Mouse (Mus musculus): Measurements from ENCODE around the gene Mipol1. TPM values are rescaled to one million over a fixed set of nuclear protein-coding genes. Genes with fewer than 3 reads are reported as not detected.
A peak's percentile ranks its signal among the peaks of the same experiment; 100 is the strongest.

Mipol1 gene
- polyA plus RNA-seq, 1 experiment from 2014 or later = 8.7 TPM

GRCm38 (mm10) chr12:57509726-57510125, 279.5 kb downstream of the Mipol1 start:
- Histone ChIP-seq H3K9ac (ENCODE audit: low read depth, low read length) (no peak overlapping the region), H3K4me2 (no peak overlapping the region), H3K36me3 (ENCODE audit: control insufficient read depth, insufficient read depth, low read length) (no peaks in the 10 kb centered on the region), H3K4me1 (ENCODE audit: control insufficient read depth, insufficient read depth, low read length) (no peaks in the 10 kb centered on the region), H3K27ac (ENCODE audit: low read depth, low read length) (no peak overlapping the region), H3K4me3 (ENCODE audit: low read depth, low read length) (no peak overlapping the region), H3K27me3 (ENCODE audit: control insufficient read depth, insufficient read depth, low read length) (no peaks in the 10 kb centered on the region), H3K9me3 (replicated peaks; ENCODE audit: control insufficient read depth, low read length) (no peaks in the 10 kb centered on the region)
- 77% methylated on average over 4 of the region's 4 CpGs for WGBS (ENCODE audit: insufficient replicate concordance)
- ATAC-seq (replicated peaks; ENCODE audit: insufficient number of reproducible peaks, low FRiP score, low TSS enrichment) = no peak

- no peak overlapping the region for H3K4me3 ChIP-seq (ENCODE audit: low read depth, low read length)
- ATAC-seq (replicated peaks; ENCODE audit: insufficient number of reproducible peaks, low FRiP score, low TSS enrichment) = no peak
- no peak overlapping the region for H3K27ac ChIP-seq (ENCODE audit: low read depth, low read length)
- H3K4me2 ChIP-seq = no peak overlapping the region
- no peaks in the 10 kb centered on the region for H3K4me1 ChIP-seq (ENCODE audit: control insufficient read depth, insufficient read depth, low read length)
- H3K27me3 ChIP-seq (ENCODE audit: control insufficient read depth, insufficient read depth, low read length) = no peaks in the 10 kb centered on the region
- no peaks in the 10 kb centered on the region for H3K9me3 ChIP-seq (replicated peaks; ENCODE audit: control insufficient read depth, low read length)
- WGBS (ENCODE audit: insufficient replicate concordance) = 81% methylated on average over 4 of the region's 4 CpGs
- H3K36me3 ChIP-seq (ENCODE audit: control insufficient read depth, insufficient read depth, low read length) = no peaks in the 10 kb centered on the region
- no peak overlapping the region for H3K9ac ChIP-seq (ENCODE audit: low read depth, low read length)
These were observed 280.9 kb downstream of the Mipol1 start for GRCm38 (mm10) chr12:57511127-57511526.

DNA sequence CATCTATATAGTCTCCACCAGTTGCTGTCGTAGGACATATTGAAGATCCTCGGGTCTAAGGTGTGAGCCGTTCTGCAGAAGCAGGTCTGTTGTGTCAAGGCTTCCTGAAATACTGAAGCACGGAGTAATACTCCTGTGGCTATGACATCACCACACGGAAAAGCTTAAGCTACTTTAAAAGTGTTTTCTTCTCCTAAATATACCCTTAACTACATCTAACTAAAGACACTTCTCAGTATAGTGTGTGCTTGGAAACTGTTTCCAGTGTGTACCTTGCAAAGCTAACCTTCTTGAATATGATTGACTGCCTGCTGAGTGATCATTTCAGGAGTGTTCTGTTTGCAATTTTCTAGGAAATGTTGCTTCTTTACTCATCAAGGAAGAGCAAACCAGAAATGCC, 281.3 kb downstream of the Mipol1 start:
- no peaks in the 10 kb centered on the region for H3K36me3 ChIP-seq (ENCODE audit: control insufficient read depth, insufficient read depth, low read length)
- WGBS (ENCODE audit: insufficient replicate concordance) = 88% methylated on average over 5 of the region's 5 CpGs
- no peaks in the 10 kb centered on the region for H3K4me1 ChIP-seq (ENCODE audit: control insufficient read depth, insufficient read depth, low read length)
- no peaks in the 10 kb centered on the region for H3K9me3 ChIP-seq (replicated peaks; ENCODE audit: control insufficient read depth, low read length)
- H3K27me3 ChIP-seq (ENCODE audit: control insufficient read depth, insufficient read depth, low read length) = no peaks in the 10 kb centered on the region
- H3K27ac ChIP-seq (ENCODE audit: low read depth, low read length) = no peak overlapping the region
- H3K9ac ChIP-seq (ENCODE audit: low read depth, low read length) = no peak overlapping the region
- ATAC-seq (replicated peaks; ENCODE audit: insufficient number of reproducible peaks, low FRiP score, low TSS enrichment) = no peak
- no peak overlapping the region for H3K4me2 ChIP-seq
- H3K4me3 ChIP-seq (ENCODE audit: low read depth, low read length) = no peak overlapping the region

DNA sequence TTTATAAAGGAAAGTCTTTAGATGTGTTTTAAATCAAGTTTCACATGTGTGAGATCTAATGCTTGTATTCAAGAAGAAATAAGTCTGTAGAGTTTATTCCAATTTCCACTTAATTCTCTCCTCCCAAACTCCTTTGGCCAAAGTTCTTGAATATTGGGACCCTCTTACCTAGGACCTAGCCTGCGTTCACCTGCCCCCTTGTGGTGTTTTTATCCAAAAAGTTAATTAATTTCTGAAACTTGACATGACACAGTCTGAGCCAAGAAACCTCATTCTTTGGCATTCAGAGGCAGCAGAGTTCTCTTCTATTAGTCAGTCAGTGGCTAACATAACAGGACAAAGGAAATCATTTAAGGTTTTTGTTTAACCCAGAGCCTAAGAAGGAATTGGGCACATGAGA, 284.3 kb downstream of the Mipol1 start:
- Histone ChIP-seq H3K4me1 (ENCODE audit: control insufficient read depth, insufficient read depth, low read length) (no peaks in the 10 kb centered on the region), H3K9ac (ENCODE audit: low read depth, low read length) (no peak overlapping the region), H3K27me3 (ENCODE audit: control insufficient read depth, insufficient read depth, low read length) (no peaks in the 10 kb centered on the region), H3K27ac (ENCODE audit: low read depth, low read length) (no peak overlapping the region), H3K4me3 (ENCODE audit: low read depth, low read length) (no peak overlapping the region), H3K36me3 (ENCODE audit: control insufficient read depth, insufficient read depth, low read length) (no peaks in the 10 kb centered on the region), H3K4me2 (no peak overlapping the region), H3K9me3 (replicated peaks; ENCODE audit: control insufficient read depth, low read length) (no peaks in the 10 kb centered on the region)
- 54% methylated on average over 1 of the region's 1 CpGs for WGBS (ENCODE audit: insufficient replicate concordance)
- ATAC-seq (replicated peaks; ENCODE audit: insufficient number of reproducible peaks, low FRiP score, low TSS enrichment) = no peak

- H3K4me1 ChIP-seq (ENCODE audit: control insufficient read depth, insufficient read depth, low read length) = no peaks in the 10 kb centered on the region
- no peak for ATAC-seq (replicated peaks; ENCODE audit: insufficient number of reproducible peaks, low FRiP score, low TSS enrichment)
- H3K27ac ChIP-seq (ENCODE audit: low read depth, low read length) = no peak overlapping the region
- no peaks in the 10 kb centered on the region for H3K36me3 ChIP-seq (ENCODE audit: control insufficient read depth, insufficient read depth, low read length)
- no peak overlapping the region for H3K4me3 ChIP-seq (ENCODE audit: low read depth, low read length)
- 59% methylated on average over 12 of the region's 12 CpGs for WGBS (ENCODE audit: insufficient replicate concordance)
- H3K9me3 ChIP-seq (replicated peaks; ENCODE audit: control insufficient read depth, low read length) = no peaks in the 10 kb centered on the region
- no peak overlapping the region for H3K9ac ChIP-seq (ENCODE audit: low read depth, low read length)
- no peaks in the 10 kb centered on the region for H3K27me3 ChIP-seq (ENCODE audit: control insufficient read depth, insufficient read depth, low read length)
- no peak overlapping the region for H3K4me2 ChIP-seq
These were observed 285.6 kb downstream of the Mipol1 start for GRCm38 (mm10) chr12:57515702-57516377.

DNA sequence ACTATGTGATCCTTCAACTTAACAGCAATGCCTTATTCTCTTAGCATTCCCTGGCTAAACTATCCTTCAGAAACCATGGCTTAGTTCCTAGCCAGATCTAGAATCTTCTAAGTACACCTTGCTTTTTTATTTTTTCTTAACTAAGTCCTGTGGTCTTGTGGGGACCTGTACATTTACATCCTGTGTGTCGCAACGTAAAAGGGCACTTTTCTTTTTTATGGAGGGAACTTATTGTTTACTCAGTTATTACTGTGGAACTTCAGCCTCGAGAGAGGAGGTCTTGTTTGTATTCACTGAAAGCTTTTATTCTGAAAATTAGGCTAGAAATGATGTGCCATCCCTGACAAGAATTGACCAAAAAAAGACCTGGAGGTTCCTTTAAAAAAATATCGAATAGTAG, 298.1 kb downstream of the Mipol1 start:
- Histone ChIP-seq H3K27me3 (ENCODE audit: control insufficient read depth, insufficient read depth, low read length) (peaks cover 32% of the 10 kb centered on the region), H3K9ac (ENCODE audit: low read depth, low read length) (no peak overlapping the region), H3K4me1 (ENCODE audit: control insufficient read depth, insufficient read depth, low read length) (no peaks in the 10 kb centered on the region), H3K36me3 (ENCODE audit: control insufficient read depth, insufficient read depth, low read length) (no peaks in the 10 kb centered on the region), H3K27ac (ENCODE audit: low read depth, low read length) (no peak overlapping the region), H3K9me3 (replicated peaks; ENCODE audit: control insufficient read depth, low read length) (no peaks in the 10 kb centered on the region), H3K4me2 (no peak overlapping the region), H3K4me3 (ENCODE audit: low read depth, low read length) (no peak overlapping the region)
- WGBS (ENCODE audit: insufficient replicate concordance) = 72% methylated on average over 4 of the region's 4 CpGs
- no peak for ATAC-seq (replicated peaks; ENCODE audit: insufficient number of reproducible peaks, low FRiP score, low TSS enrichment)

GRCm38 (mm10) chr12:57530474-57530873, 300.2 kb downstream of the Mipol1 start:
- no peaks in the 10 kb centered on the region for H3K9me3 ChIP-seq (replicated peaks; ENCODE audit: control insufficient read depth, low read length)
- no peak overlapping the region for H3K4me3 ChIP-seq (ENCODE audit: low read depth, low read length)
- H3K4me2 ChIP-seq = no peak overlapping the region
- H3K9ac ChIP-seq (ENCODE audit: low read depth, low read length) = no peak overlapping the region
- H3K27me3 ChIP-seq (ENCODE audit: control insufficient read depth, insufficient read depth, low read length) = peaks cover 52% of the 10 kb centered on the region
- H3K36me3 ChIP-seq (ENCODE audit: control insufficient read depth, insufficient read depth, low read length) = no peaks in the 10 kb centered on the region
- ATAC-seq (replicated peaks; ENCODE audit: insufficient number of reproducible peaks, low FRiP score, low TSS enrichment) = no peak
- 20% methylated on average over 9 of the region's 9 CpGs for WGBS (ENCODE audit: insufficient replicate concordance)
- H3K27ac ChIP-seq (ENCODE audit: low read depth, low read length) = no peak overlapping the region
- H3K4me1 ChIP-seq (ENCODE audit: control insufficient read depth, insufficient read depth, low read length) = peaks cover 3% of the 10 kb centered on the region; the same call in 1 of the 2 replicates

- H3K27me3 ChIP-seq (ENCODE audit: control insufficient read depth, insufficient read depth, low read length) = peaks cover 81% of the 10 kb centered on the region
- H3K27ac ChIP-seq (ENCODE audit: low read depth, low read length) = no peak overlapping the region
- H3K36me3 ChIP-seq (ENCODE audit: control insufficient read depth, insufficient read depth, low read length) = no peaks in the 10 kb centered on the region
- 3% methylated on average over 4 of the region's 6 CpGs for WGBS (ENCODE audit: insufficient replicate concordance)
- peak overlapping the region; percentile 36 for H3K4me2 ChIP-seq
- H3K4me1 ChIP-seq (ENCODE audit: control insufficient read depth, insufficient read depth, low read length) = peaks cover 3% of the 10 kb centered on the region; the same call in 1 of the 2 replicates
- peak overlapping the region; percentile 15; the same call in 1 of the 2 replicates for H3K4me3 ChIP-seq (ENCODE audit: low read depth, low read length)
- ATAC-seq (replicated peaks; ENCODE audit: insufficient number of reproducible peaks, low FRiP score, low TSS enrichment) = no peak
- H3K9me3 ChIP-seq (replicated peaks; ENCODE audit: control insufficient read depth, low read length) = no peaks in the 10 kb centered on the region
- no peak overlapping the region for H3K9ac ChIP-seq (ENCODE audit: low read depth, low read length)
These were observed 304.3 kb downstream of the Mipol1 start for GRCm38 (mm10) chr12:57534517-57534878.
